Mouse (Mus musculus): ENCODE measurements around the gene Kank4. TPM values are rescaled to one million over a fixed set of nuclear protein-coding genes. Genes with fewer than 3 reads are reported as not detected.
A peak's percentile ranks its signal among the peaks of the same experiment; 100 is the strongest.

Kank4 gene
- polyA plus RNA-seq (2014; fragmentation: Nextera tagmentation; extraction: Ambion mirVana) = 0.30 and 0.36 TPM in 2 replicates

GRCm38 (mm10) chr4:98817184-98817911 is at the start of gene Kank4:
TSS of gene Kank4 (minus strand) at chr4:98817537.
- under 1% methylated on average over 71 of the region's 72 CpGs for WGBS

GRCm38 (mm10) chr4:98865386-98866237 is 48.3 kb upstream of the Kank4 start:
- Histone ChIP-seq H3K27me3 (replicated peaks; ENCODE audit: control insufficient read depth, insufficient read depth, low read length) (no peaks in the 10 kb centered on the region), H3K4me3 (ENCODE audit: low read depth, low read length) (no peak overlapping the region), H3K4me2 (ENCODE audit: low read length) (no peak overlapping the region), H3K9me3 (replicated peaks; ENCODE audit: control insufficient read depth, low read length) (no peaks in the 10 kb centered on the region), H3K4me1 (ENCODE audit: control insufficient read depth, insufficient read depth, low read length) (no peaks in the 10 kb centered on the region), H3K27ac (ENCODE audit: low read depth, low read length) (no peak overlapping the region), H3K9ac (ENCODE audit: low read length) (no peak overlapping the region), H3K36me3 (ENCODE audit: control insufficient read depth, insufficient read depth, low read length) (no peaks in the 10 kb centered on the region)
- WGBS = 75% methylated on average over 14 of the region's 14 CpGs
- DNase-seq (ENCODE audit: low spot score) = peak; percentile 51
- ATAC-seq = no peak

More at GRCm38 (mm10) chr4:98817184-98817911, at the start of gene Kank4:
- H3K9ac ChIP-seq (ENCODE audit: low read length) = peak within 1 kb of the TSS; percentile 69
- H3K4me1 ChIP-seq (ENCODE audit: control insufficient read depth, insufficient read depth, low read length) = no peaks in the 10 kb centered on the region
- peaks cover 36% of the 10 kb centered on the region for H3K27me3 ChIP-seq (replicated peaks; ENCODE audit: control insufficient read depth, insufficient read depth, low read length)
- H3K4me3 ChIP-seq (ENCODE audit: low read depth, low read length) = peak within 1 kb of the TSS; percentile 67
- H3K4me2 ChIP-seq (ENCODE audit: low read length) = peak within 1 kb of the TSS; percentile 100
- peak; percentile 48 for DNase-seq (ENCODE audit: low spot score)
- no peak within 1 kb of the TSS for H3K27ac ChIP-seq (ENCODE audit: low read depth, low read length)
- no peaks in the 10 kb centered on the region for H3K36me3 ChIP-seq (ENCODE audit: control insufficient read depth, insufficient read depth, low read length)
- ATAC-seq = peak; percentile 77
- no peaks in the 10 kb centered on the region for H3K9me3 ChIP-seq (replicated peaks; ENCODE audit: control insufficient read depth, low read length)

- H3K4me2 ChIP-seq (ENCODE audit: low read length) = no peak overlapping the region
- H3K9ac ChIP-seq (ENCODE audit: low read length) = no peak overlapping the region
- H3K9me3 ChIP-seq (replicated peaks; ENCODE audit: control insufficient read depth, low read length) = no peaks in the 10 kb centered on the region
- no peak overlapping the region for H3K4me3 ChIP-seq (ENCODE audit: low read depth, low read length)
- H3K36me3 ChIP-seq (ENCODE audit: control insufficient read depth, insufficient read depth, low read length) = no peaks in the 10 kb centered on the region
- WGBS = 75% methylated on average over 3 of the region's 3 CpGs
- ATAC-seq = no peak
- no peaks in the 10 kb centered on the region for H3K27me3 ChIP-seq (replicated peaks; ENCODE audit: control insufficient read depth, insufficient read depth, low read length)
- no peak for DNase-seq (ENCODE audit: low spot score)
- H3K4me1 ChIP-seq (ENCODE audit: control insufficient read depth, insufficient read depth, low read length) = no peaks in the 10 kb centered on the region
- no peak overlapping the region for H3K27ac ChIP-seq (ENCODE audit: low read depth, low read length)
Measured at GRCm38 (mm10) chr4:98864546-98864945, 47.2 kb upstream of the Kank4 start.

GRCm38 (mm10) chr4:98864094-98864493 is 46.8 kb upstream of the Kank4 start:
- Histone ChIP-seq H3K4me2 (ENCODE audit: low read length) (no peak overlapping the region), H3K27ac (ENCODE audit: low read depth, low read length) (no peak overlapping the region), H3K4me3 (ENCODE audit: low read depth, low read length) (no peak overlapping the region), H3K9me3 (replicated peaks; ENCODE audit: control insufficient read depth, low read length) (no peaks in the 10 kb centered on the region), H3K27me3 (replicated peaks; ENCODE audit: control insufficient read depth, insufficient read depth, low read length) (no peaks in the 10 kb centered on the region), H3K36me3 (ENCODE audit: control insufficient read depth, insufficient read depth, low read length) (no peaks in the 10 kb centered on the region), H3K4me1 (ENCODE audit: control insufficient read depth, insufficient read depth, low read length) (no peaks in the 10 kb centered on the region), H3K9ac (ENCODE audit: low read length) (no peak overlapping the region)
- WGBS = 74% methylated on average over 1 of the region's 2 CpGs
- no peak for ATAC-seq
- DNase-seq (ENCODE audit: low spot score) = no peak

GRCm38 (mm10) chr4:98863451-98863850 is 46.1 kb upstream of the Kank4 start:
- DNase-seq (ENCODE audit: low spot score) = no peak
- H3K4me2 ChIP-seq (ENCODE audit: low read length) = no peak overlapping the region
- no peak overlapping the region for H3K4me3 ChIP-seq (ENCODE audit: low read depth, low read length)
- H3K4me1 ChIP-seq (ENCODE audit: control insufficient read depth, insufficient read depth, low read length) = no peaks in the 10 kb centered on the region
- H3K9ac ChIP-seq (ENCODE audit: low read length) = no peak overlapping the region
- WGBS = 93% methylated on average over 2 of the region's 2 CpGs
- no peak overlapping the region for H3K27ac ChIP-seq (ENCODE audit: low read depth, low read length)
- H3K27me3 ChIP-seq (replicated peaks; ENCODE audit: control insufficient read depth, insufficient read depth, low read length) = no peaks in the 10 kb centered on the region
- no peak for ATAC-seq
- H3K36me3 ChIP-seq (ENCODE audit: control insufficient read depth, insufficient read depth, low read length) = no peaks in the 10 kb centered on the region
- no peaks in the 10 kb centered on the region for H3K9me3 ChIP-seq (replicated peaks; ENCODE audit: control insufficient read depth, low read length)

GRCm38 (mm10) chr4:98858151-98858855 is 41.0 kb upstream of the Kank4 start:
- H3K9me3 ChIP-seq (replicated peaks; ENCODE audit: control insufficient read depth, low read length) = no peaks in the 10 kb centered on the region

GRCm38 (mm10) chr4:98857037-98857648 is 39.8 kb upstream of the Kank4 start:
- Histone ChIP-seq H3K27me3 (replicated peaks; ENCODE audit: control insufficient read depth, insufficient read depth, low read length) (no peaks in the 10 kb centered on the region), H3K27ac (ENCODE audit: low read depth, low read length) (no peak overlapping the region), H3K9me3 (replicated peaks; ENCODE audit: control insufficient read depth, low read length) (no peaks in the 10 kb centered on the region), H3K9ac (ENCODE audit: low read length) (no peak overlapping the region), H3K36me3 (ENCODE audit: control insufficient read depth, insufficient read depth, low read length) (no peaks in the 10 kb centered on the region), H3K4me3 (ENCODE audit: low read depth, low read length) (no peak overlapping the region), H3K4me2 (ENCODE audit: low read length) (no peak overlapping the region), H3K4me1 (ENCODE audit: control insufficient read depth, insufficient read depth, low read length) (no peaks in the 10 kb centered on the region)
- DNase-seq (ENCODE audit: low spot score) (no peak), ATAC-seq (no peak)
- 79% methylated on average over 11 of the region's 11 CpGs for WGBS

More at GRCm38 (mm10) chr4:98858151-98858855, 41.0 kb upstream of the Kank4 start:
- Histone ChIP-seq H3K4me1 (ENCODE audit: control insufficient read depth, insufficient read depth, low read length) (no peaks in the 10 kb centered on the region), H3K4me3 (ENCODE audit: low read depth, low read length) (no peak overlapping the region), H3K9ac (ENCODE audit: low read length) (no peak overlapping the region), H3K27me3 (replicated peaks; ENCODE audit: control insufficient read depth, insufficient read depth, low read length) (no peaks in the 10 kb centered on the region), H3K4me2 (ENCODE audit: low read length) (no peak overlapping the region), H3K36me3 (ENCODE audit: control insufficient read depth, insufficient read depth, low read length) (no peaks in the 10 kb centered on the region), H3K27ac (ENCODE audit: low read depth, low read length) (no peak overlapping the region)
- WGBS = 81% methylated on average over 4 of the region's 4 CpGs
- ATAC-seq (no peak), DNase-seq (ENCODE audit: low spot score) (no peak)

- no peak overlapping the region for H3K27ac ChIP-seq (ENCODE audit: low read depth, low read length)
Measured at GRCm38 (mm10) chr4:98853926-98854325, 36.6 kb upstream of the Kank4 start.

More at GRCm38 (mm10) chr4:98853926-98854325, 36.6 kb upstream of the Kank4 start:
- H3K36me3 ChIP-seq (ENCODE audit: control insufficient read depth, insufficient read depth, low read length) = no peaks in the 10 kb centered on the region
- ATAC-seq (no peak), DNase-seq (ENCODE audit: low spot score) (no peak)
- H3K4me3 ChIP-seq (ENCODE audit: low read depth, low read length) = no peak overlapping the region
- no peaks in the 10 kb centered on the region for H3K4me1 ChIP-seq (ENCODE audit: control insufficient read depth, insufficient read depth, low read length)
- no peaks in the 10 kb centered on the region for H3K9me3 ChIP-seq (replicated peaks; ENCODE audit: control insufficient read depth, low read length)
- WGBS = 99% methylated on average over 4 of the region's 4 CpGs
- no peak overlapping the region for H3K9ac ChIP-seq (ENCODE audit: low read length)
- no peak overlapping the region for H3K4me2 ChIP-seq (ENCODE audit: low read length)
- no peaks in the 10 kb centered on the region for H3K27me3 ChIP-seq (replicated peaks; ENCODE audit: control insufficient read depth, insufficient read depth, low read length)

Measured in forebrain, embryonic 14.5 days (tissue).